Mouse (Mus musculus): ENCODE measurements around the gene Dnah5. TPM values are rescaled to one million over a fixed set of nuclear protein-coding genes. Genes with fewer than 3 reads are reported as not detected.
"Not testable (repeated sequence)": the region's sequence is repeated elsewhere in the genome, so short reads cannot be mapped to it uniquely, and the experiment has no call there.

Dnah5 gene
- total RNA-seq, 2 experiments from 2014 or later: not detected

GRCm38 (mm10) chr15:28439702-28440101 is 236.2 kb downstream of the Dnah5 start:
- intact Hi-C loops (cut with DNase I): no loop called here
- DNase-seq: no peak

- intact Hi-C loops (cut with DNase I): no loop called here
- no peak for DNase-seq
Observed at GRCm38 (mm10) chr15:28444494-28444893, 240.9 kb downstream of the Dnah5 start.

GRCm38 (mm10) chr15:28461091-28461778 is 257.7 kb downstream of the Dnah5 start:
- intact Hi-C loops (cut with DNase I): not testable (repeated sequence)

GRCm38 (mm10) chr15:28466591-28467247 is 263.2 kb downstream of the Dnah5 start:
- intact Hi-C loops (cut with DNase I): no loop called here
- DNase-seq: no peak

More at GRCm38 (mm10) chr15:28461091-28461778, 257.7 kb downstream of the Dnah5 start:
- not testable (repeated sequence) for DNase-seq

GRCm38 (mm10) chr15:28473749-28474390 is 270.3 kb downstream of the Dnah5 start:
- DNase-seq: no peak
- intact Hi-C loops (cut with DNase I): no loop called here

- intact Hi-C loops (cut with DNase I): no loop called here
- DNase-seq: no peak
Observed at GRCm38 (mm10) chr15:28502820-28503219, 299.3 kb downstream of the Dnah5 start.

- intact Hi-C loops (cut with DNase I): no loop called here
Observed at GRCm38 (mm10) chr15:28515176-28515575, 311.6 kb downstream of the Dnah5 start.

More at GRCm38 (mm10) chr15:28515176-28515575, 311.6 kb downstream of the Dnah5 start:
- DNase-seq: no peak

Other genes with a start within 250 kb of the Dnah5 start
- gene Trio, start 177.9 kb upstream of the Dnah5 start, total RNA-seq (2021): 10 to 100 TPM; 26.4 to 32.8 TPM